Mouse (Mus musculus): ENCODE measurements at regions not wholly inside any gene's neighbourhood (a gene's known extent, or its start where the extent isn't known, plus 50 kb on each side); places are given as distances from the start of the nearest gene placed in this dataset.

GRCm38 (mm10) chr6:11404101-11404500, 503.2 kb downstream of the Ndufa4 start:
- DNase-seq = no peak

GRCm38 (mm10) chr6:11359088-11359487, 548.2 kb downstream of the Ndufa4 start:
- DNase-seq = peak; percentile 8

GRCm38 (mm10) chr6:11353599-11353998, 553.7 kb downstream of the Ndufa4 start:
- DNase-seq = no peak

- DNase-seq = no peak
Observed at GRCm38 (mm10) chr6:11334137-11334536, 573.2 kb downstream of the Ndufa4 start.

GRCm38 (mm10) chr6:11313744-11314143, 593.6 kb downstream of the Ndufa4 start:
- no peak for DNase-seq

- no peak for DNase-seq
Observed at GRCm38 (mm10) chr6:11305979-11306534, 601.2 kb downstream of the Ndufa4 start.

- DNase-seq = peak; percentile 7
Observed at GRCm38 (mm10) chr6:11283990-11284389, 623.3 kb downstream of the Ndufa4 start.

- DNase-seq = no peak
Observed at GRCm38 (mm10) chr6:11275214-11275613, 632.1 kb downstream of the Ndufa4 start.
